ENCODE assay signal across 29 mouse cellular contexts in the genomic region with DNA sequence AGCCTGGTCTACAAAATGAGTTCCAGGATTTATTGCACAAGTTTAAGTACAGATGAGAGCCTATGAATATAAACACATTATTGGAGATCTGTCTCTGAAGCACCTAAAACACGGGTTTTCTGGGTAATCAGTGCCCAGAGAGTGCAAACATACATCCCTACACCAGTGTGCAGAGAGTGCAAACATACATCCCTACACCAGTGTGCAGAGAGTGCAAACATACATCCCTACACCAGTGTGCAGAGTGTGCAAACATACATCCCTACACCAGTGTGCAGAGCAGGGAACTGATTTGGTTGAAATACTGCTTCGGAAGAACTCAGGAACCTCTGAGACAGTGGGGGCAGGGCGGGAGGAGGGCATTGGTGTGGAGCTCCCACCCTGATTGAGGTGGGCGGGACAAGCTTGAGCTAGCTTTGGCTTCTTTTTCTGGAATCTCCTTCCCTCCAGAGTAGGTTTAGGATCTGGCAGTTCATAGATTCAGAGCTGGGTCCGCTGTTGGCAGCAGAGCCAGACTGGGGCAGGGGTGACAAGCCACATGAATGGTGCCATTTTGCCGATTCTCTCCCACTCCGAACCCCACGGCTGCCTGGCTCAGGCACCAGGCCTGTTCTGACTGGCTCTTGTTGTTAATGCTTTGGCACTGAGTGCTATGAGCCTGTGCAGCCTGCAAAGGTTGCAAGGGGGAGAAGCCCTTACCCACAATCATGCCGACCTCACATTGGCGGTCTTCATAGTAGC. TPM values are rescaled to one million over a fixed set of nuclear protein-coding genes. Genes with fewer than 3 reads are reported as not detected.
DNase-seq lines count a peak whose midpoint lies in the region; ATAC-seq lines count a peak whose summit lies in the region.
"Had no signal": no experiment of that assay in that cellular context is flagged by ENCODE, and none has a peak within 500 bp of the region (broad histone marks: within the 10 kb centered on the region; RNA-seq: fewer than 3 reads in every experiment).

No protein-coding gene starts in this region.

- no peak overlapping the region for H3K4me2 ChIP-seq in hindbrain, embryonic 16.5 days (ENCODE audit: low read length)
- H3K4me2 ChIP-seq in hindbrain, embryonic 12.5 days (replicated peaks): no peak overlapping the region
- H3K4me2 ChIP-seq: heart, embryonic 12.5 days; lung, embryonic 14.5 days; midbrain, embryonic 13.5 days; neural tube, embryonic 13.5 days; stomach, embryonic 15.5 days had no signal

- no peak overlapping the region for H3K9ac ChIP-seq in hindbrain, embryonic 16.5 days (ENCODE audit: low read depth, low read length)
- H3K9ac ChIP-seq in hindbrain, embryonic 12.5 days: no peak overlapping the region
- H3K9ac ChIP-seq: heart, embryonic 12.5 days; liver, embryonic 14.5 days; lung, embryonic 14.5 days; midbrain, embryonic 13.5 days; neural tube, embryonic 13.5 days; stomach, embryonic 15.5 days had no signal

- no peaks in the 10 kb centered on the region for H3K27me3 ChIP-seq in hindbrain, embryonic 16.5 days (replicated peaks; ENCODE audit: control insufficient read depth, insufficient read depth, low read length)
- 0 out of 2 replicates have a peak, but pooled peaks cover 8% of the 10 kb centered on the region for H3K27me3 ChIP-seq in hindbrain, embryonic 12.5 days
- H3K27me3 ChIP-seq: neural tube, embryonic 13.5 days; stomach, embryonic 15.5 days had no signal

- no peak overlapping the region for H3K27ac ChIP-seq in hindbrain, embryonic 16.5 days (ENCODE audit: low read depth, low read length)
- no peak overlapping the region for H3K27ac ChIP-seq in hindbrain, embryonic 12.5 days
- H3K27ac ChIP-seq: forebrain, embryonic 10.5 days; liver, embryonic 14.5 days; midbrain, embryonic 13.5 days; neural tube, embryonic 13.5 days; stomach, embryonic 15.5 days had no signal

- H3K9me3 ChIP-seq in hindbrain, embryonic 16.5 days (ENCODE audit: control insufficient read depth, low read length): no peaks in the 10 kb centered on the region
- H3K9me3 ChIP-seq in hindbrain, embryonic 12.5 days (replicated peaks): no peaks in the 10 kb centered on the region
- H3K9me3 ChIP-seq: forebrain, embryonic 10.5 days; heart, embryonic 12.5 days; midbrain, embryonic 13.5 days; neural tube, embryonic 13.5 days; stomach, embryonic 15.5 days had no signal

- ATAC-seq in cerebellum, adult (ENCODE audit: insufficient number of reproducible peaks, low FRiP score, low TSS enrichment): no peak
- ATAC-seq in hindbrain, embryonic 16.5 days: peak; percentile 62; the same call in 1 of the 2 replicates
- no peak for ATAC-seq in hindbrain, embryonic 12.5 days (ENCODE audit: low FRiP score)
- ATAC-seq: intestine, embryonic 16.5 days; midbrain, embryonic 13.5 days had no signal

- 83% methylated on average over 10 of the region's 10 CpGs for WGBS in hindbrain, embryonic 16.5 days
- WGBS in hindbrain, embryonic 12.5 days: 88% methylated on average over 10 of the region's 10 CpGs

- no peaks in the 10 kb centered on the region for H3K36me3 ChIP-seq in hindbrain, embryonic 16.5 days (ENCODE audit: control insufficient read depth, insufficient read depth, low read length)
- no peaks in the 10 kb centered on the region for H3K36me3 ChIP-seq in hindbrain, embryonic 12.5 days
- H3K36me3 ChIP-seq: forebrain, embryonic 10.5 days; heart, embryonic 12.5 days; midbrain, embryonic 13.5 days; neural tube, embryonic 13.5 days; stomach, embryonic 15.5 days had no signal

- no peak overlapping the region for H3K4me3 ChIP-seq in hindbrain, embryonic 16.5 days (ENCODE audit: low read length)
- no peak overlapping the region for H3K4me3 ChIP-seq in hindbrain, embryonic 12.5 days
- H3K4me3 ChIP-seq: forebrain, embryonic 10.5 days; heart, embryonic 12.5 days; midbrain, embryonic 13.5 days; myocyte; neural tube, embryonic 13.5 days; stomach, embryonic 15.5 days had no signal

- peaks cover 9% of the 10 kb centered on the region for H3K4me1 ChIP-seq in hindbrain, embryonic 16.5 days (ENCODE audit: control insufficient read depth, insufficient read depth, low read depth, low read length)
- peaks cover 23% of the 10 kb centered on the region for H3K4me1 ChIP-seq in hindbrain, embryonic 12.5 days

- DNase-seq in cerebellum, postnatal 14 days: peak; percentile 12 to 19
- DNase-seq in urinary bladder, adult 2 months (ENCODE audit: low spot score): peak; percentile 16
- no peak for DNase-seq in urinary bladder, postnatal 10 days (ENCODE audit: low spot score)
- no peak for DNase-seq in frontal cortex, postnatal 25 days (ENCODE audit: low spot score in 2 of 2)
- DNase-seq in adrenal gland, adult 2 months: no peak
- DNase-seq: adrenal gland, postnatal 10 days; cerebellum, adult 9-10 months; heart, postnatal 10 days; kidney, adult 9 months; kidney, postnatal 25 days; lung, embryonic 14.5 days; thymus, postnatal 4 days had no signal

RNA-seq across cellular contexts. Expression of gene Myl7, which starts 7.4 kb away (rescaled TPM):
- polyA plus RNA-seq in hindbrain, embryonic 16.5 days (2015; fragmentation: Nextera tagmentation; extraction: Ambion mirVana): 0.49 TPM in 1 of 2 replicates, not detected in the other
- 1.1 and 1.7 TPM in 2 replicates for polyA plus RNA-seq in hindbrain, embryonic 12.5 days (2016; fragmentation: Nextera tagmentation; extraction: Ambion mirVana)
- polyA plus RNA-seq in urinary bladder, adult 2 months (2012; rRNA removed): 1.4 and 3.7 TPM in 2 replicates
- not detected for total RNA-seq in adrenal gland, adult 2 months (2021)
- polyA plus RNA-seq in adrenal gland, adult 2 months (2012; rRNA removed): 0.47 TPM in 1 of 2 replicates, not detected in the other
- total RNA-seq: gastrocnemius, adult 8-10 months; left cerebral cortex, adult 18-20 months; left cerebral cortex, postnatal 25 days; megakaryocyte, adult 5-6 weeks had no signal
- polyA plus RNA-seq: cortical plate, adult 2 months; frontal cortex, adult 2 months; myocyte had no signal

RNA-seq across cellular contexts. Expression of gene Pold2, which starts 27.9 kb away (rescaled TPM):
- polyA plus RNA-seq in hindbrain, embryonic 16.5 days (2015; fragmentation: Nextera tagmentation; extraction: Ambion mirVana): 59.6 and 62.5 TPM in 2 replicates
- 79.6 and 84.1 TPM in 2 replicates for polyA plus RNA-seq in hindbrain, embryonic 12.5 days (2016; fragmentation: Nextera tagmentation; extraction: Ambion mirVana)
- 36.4 and 43.2 TPM in 2 replicates for polyA plus RNA-seq in urinary bladder, adult 2 months (2012; rRNA removed)
- total RNA-seq in adrenal gland, adult 2 months (2021): 10 to 100 TPM; 38.1 to 51.8 TPM
- polyA plus RNA-seq in adrenal gland, adult 2 months (2012; rRNA removed): 192 and 223 TPM in 2 replicates

RNA-seq across cellular contexts. Expression of gene Gck, which starts 43.9 kb away (rescaled TPM):
- 5.7 and 6.6 TPM in 2 replicates for polyA plus RNA-seq in hindbrain, embryonic 16.5 days (2015; fragmentation: Nextera tagmentation; extraction: Ambion mirVana)
- polyA plus RNA-seq in hindbrain, embryonic 12.5 days (2016; fragmentation: Nextera tagmentation; extraction: Ambion mirVana): 3.6 and 4.0 TPM in 2 replicates
- polyA plus RNA-seq in urinary bladder, adult 2 months (2012; rRNA removed): 0.03 and 0.08 TPM in 2 replicates
- 1 to 10 TPM; 2.5 to 3.7 TPM for total RNA-seq in adrenal gland, adult 2 months (2021)
- polyA plus RNA-seq in adrenal gland, adult 2 months (2012; rRNA removed): 1.2 and 2.2 TPM in 2 replicates
- total RNA-seq: megakaryocyte, adult 5-6 weeks had no signal

RNA-seq across cellular contexts. Expression of gene Aebp1, which starts 44.2 kb away (rescaled TPM):
- 27.4 and 35.8 TPM in 2 replicates for polyA plus RNA-seq in hindbrain, embryonic 16.5 days (2015; fragmentation: Nextera tagmentation; extraction: Ambion mirVana)
- 41.4 and 52.2 TPM in 2 replicates for polyA plus RNA-seq in hindbrain, embryonic 12.5 days (2016; fragmentation: Nextera tagmentation; extraction: Ambion mirVana)
- polyA plus RNA-seq in urinary bladder, adult 2 months (2012; rRNA removed): 110 and 160 TPM in 2 replicates
- total RNA-seq in adrenal gland, adult 2 months (2021): 100 to 1,000 TPM; 390 to 452 TPM
- polyA plus RNA-seq in adrenal gland, adult 2 months (2012; rRNA removed): 526 and 692 TPM in 2 replicates

RNA-seq across cellular contexts. Expression of gene Ykt6, which starts 49.5 kb away (rescaled TPM):
- 98.9 and 99.7 TPM in 2 replicates for polyA plus RNA-seq in hindbrain, embryonic 16.5 days (2015; fragmentation: Nextera tagmentation; extraction: Ambion mirVana)
- 59.0 and 60.9 TPM in 2 replicates for polyA plus RNA-seq in hindbrain, embryonic 12.5 days (2016; fragmentation: Nextera tagmentation; extraction: Ambion mirVana)
- 35.5 and 45.1 TPM in 2 replicates for polyA plus RNA-seq in urinary bladder, adult 2 months (2012; rRNA removed)
- total RNA-seq in adrenal gland, adult 2 months (2021): 10 to 100 TPM; 70.9 to 73.8 TPM
- polyA plus RNA-seq in adrenal gland, adult 2 months (2012; rRNA removed): 34.0 and 39.4 TPM in 2 replicates

Comparison
In these comparisons a context has a peak if more than half of its experiments do, and no peak if none do; other contexts are left out.
1. DNase-seq: peak in cerebellum, postnatal 14 days (2 of 2) and urinary bladder, adult 2 months (single experiment); none in urinary bladder, postnatal 10 days (single experiment), frontal cortex, postnatal 25 days (0 of 2) and adrenal gland, adult 2 months (single experiment).